Mouse (Mus musculus): ENCODE measurements at regions not wholly inside any gene's neighbourhood (a gene's known extent, or its start where the extent isn't known, plus 50 kb on each side); places are given as distances from the start of the nearest gene placed in this dataset.

DNA sequence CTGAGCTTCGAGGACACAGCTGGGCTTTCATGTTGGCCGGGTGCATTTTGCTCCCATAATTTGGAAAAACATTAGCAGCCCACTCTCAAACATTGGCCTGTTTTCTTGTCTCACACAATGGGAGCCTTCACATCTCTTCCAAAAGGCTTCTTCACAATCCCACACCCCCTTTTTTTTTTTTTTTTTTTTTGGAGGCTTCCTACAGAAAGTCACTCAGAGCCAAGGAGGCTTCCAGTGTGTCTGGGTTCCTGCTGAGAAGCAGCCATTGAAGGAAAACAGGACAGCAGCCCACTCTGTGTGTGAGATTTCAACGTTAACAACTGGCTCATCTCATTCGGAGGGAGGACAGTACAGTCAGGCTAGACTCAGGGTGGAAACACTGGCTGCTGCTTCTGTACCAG lies 120.8 kb upstream of the Gm17728 start:
- Histone ChIP-seq H3K27ac (replicated peaks; ENCODE audit: low read depth, low read length) (no peak overlapping the region), H3K4me3 (ENCODE audit: low read depth, low read length) (no peak overlapping the region), H3K9me3 (ENCODE audit: control insufficient read depth, low read length) (no peaks in the 10 kb centered on the region), H3K9ac (ENCODE audit: low read length) (no peak overlapping the region), H3K4me2 (ENCODE audit: low read depth, severe bottlenecking) (no peak overlapping the region), H3K36me3 (ENCODE audit: control insufficient read depth, insufficient read depth, low read length) (no peaks in the 10 kb centered on the region), H3K4me1 (ENCODE audit: control insufficient read depth, insufficient read depth, low read length) (no peaks in the 10 kb centered on the region), H3K27me3 (ENCODE audit: control insufficient read depth, insufficient read depth, low read length) (no peaks in the 10 kb centered on the region)
- no peak for ATAC-seq (ENCODE audit: insufficient number of reproducible peaks, low FRiP score, low TSS enrichment, low read depth)
- DNase-seq (ENCODE audit: low spot score): no peak
- 65% methylated on average over 4 of the region's 4 CpGs for whole genome bisulfite sequencing

DNA sequence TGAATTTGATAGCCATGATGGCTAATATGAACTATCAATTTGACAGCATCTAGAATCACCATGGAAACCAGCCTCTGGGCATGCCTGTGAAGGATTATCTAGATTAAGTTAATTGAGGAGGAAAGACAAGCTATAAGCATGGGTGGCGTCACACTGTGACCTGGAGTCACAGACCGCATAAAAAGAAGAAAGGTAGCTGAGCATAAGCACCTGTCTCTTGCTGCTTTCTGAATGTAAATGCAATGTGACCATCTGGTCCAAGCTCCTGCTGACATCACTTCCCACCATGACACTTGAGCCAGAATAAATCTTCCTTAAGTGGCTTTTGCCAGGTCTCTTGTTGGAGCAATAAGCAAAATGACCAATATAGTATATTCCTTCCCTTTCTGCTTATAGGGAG lies 113.4 kb upstream of the Gm17728 start:
- H3K27me3 ChIP-seq (ENCODE audit: control insufficient read depth, insufficient read depth, low read length): no peaks in the 10 kb centered on the region
- H3K9ac ChIP-seq (ENCODE audit: low read length): no peak overlapping the region
- H3K9me3 ChIP-seq (ENCODE audit: control insufficient read depth, low read length): no peaks in the 10 kb centered on the region
- H3K27ac ChIP-seq (replicated peaks; ENCODE audit: low read depth, low read length): no peak overlapping the region
- no peak overlapping the region for H3K4me2 ChIP-seq (ENCODE audit: low read depth, severe bottlenecking)
- no peaks in the 10 kb centered on the region for H3K4me1 ChIP-seq (ENCODE audit: control insufficient read depth, insufficient read depth, low read length)
- H3K4me3 ChIP-seq (ENCODE audit: low read depth, low read length): no peak overlapping the region
- ATAC-seq (ENCODE audit: insufficient number of reproducible peaks, low FRiP score, low TSS enrichment, low read depth): no peak
- H3K36me3 ChIP-seq (ENCODE audit: control insufficient read depth, insufficient read depth, low read length): no peaks in the 10 kb centered on the region
- 60% methylated on average over 2 of the region's 2 CpGs for WGBS
- DNase-seq (ENCODE audit: low spot score): no peak

DNA sequence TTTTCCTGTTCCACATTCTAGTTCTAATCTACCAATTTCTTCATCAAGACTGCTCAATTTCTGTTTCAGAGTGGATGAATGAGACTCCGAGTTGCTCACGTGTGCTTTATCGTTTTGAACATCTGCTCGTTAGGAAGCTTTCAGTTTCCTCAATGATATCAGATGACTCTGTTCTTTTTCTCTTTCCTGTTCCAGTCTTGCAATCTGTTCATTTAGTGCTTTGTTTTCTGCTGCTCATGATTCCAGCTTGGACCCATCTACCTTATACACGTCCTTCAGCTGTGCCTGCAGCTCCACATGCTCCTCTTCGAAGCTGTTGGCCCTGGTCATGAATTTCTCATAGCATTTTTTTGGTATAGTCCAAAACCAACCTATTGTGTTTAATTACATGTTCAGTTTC lies 99.1 kb upstream of the Gm17728 start:
- H3K4me3 ChIP-seq (ENCODE audit: low read depth, low read length): no peak overlapping the region
- DNase-seq (ENCODE audit: low spot score) (no peak), ATAC-seq (ENCODE audit: insufficient number of reproducible peaks, low FRiP score, low TSS enrichment, low read depth) (no peak)
- H3K9me3 ChIP-seq (ENCODE audit: control insufficient read depth, low read length): no peaks in the 10 kb centered on the region
- H3K4me2 ChIP-seq (ENCODE audit: low read depth, severe bottlenecking): no peak overlapping the region
- H3K4me1 ChIP-seq (ENCODE audit: control insufficient read depth, insufficient read depth, low read length): no peaks in the 10 kb centered on the region
- WGBS: 78% methylated on average over 6 of the region's 6 CpGs
- H3K9ac ChIP-seq (ENCODE audit: low read length): no peak overlapping the region
- H3K27ac ChIP-seq (replicated peaks; ENCODE audit: low read depth, low read length): no peak overlapping the region
- no peaks in the 10 kb centered on the region for H3K36me3 ChIP-seq (ENCODE audit: control insufficient read depth, insufficient read depth, low read length)
- no peaks in the 10 kb centered on the region for H3K27me3 ChIP-seq (ENCODE audit: control insufficient read depth, insufficient read depth, low read length)

DNA sequence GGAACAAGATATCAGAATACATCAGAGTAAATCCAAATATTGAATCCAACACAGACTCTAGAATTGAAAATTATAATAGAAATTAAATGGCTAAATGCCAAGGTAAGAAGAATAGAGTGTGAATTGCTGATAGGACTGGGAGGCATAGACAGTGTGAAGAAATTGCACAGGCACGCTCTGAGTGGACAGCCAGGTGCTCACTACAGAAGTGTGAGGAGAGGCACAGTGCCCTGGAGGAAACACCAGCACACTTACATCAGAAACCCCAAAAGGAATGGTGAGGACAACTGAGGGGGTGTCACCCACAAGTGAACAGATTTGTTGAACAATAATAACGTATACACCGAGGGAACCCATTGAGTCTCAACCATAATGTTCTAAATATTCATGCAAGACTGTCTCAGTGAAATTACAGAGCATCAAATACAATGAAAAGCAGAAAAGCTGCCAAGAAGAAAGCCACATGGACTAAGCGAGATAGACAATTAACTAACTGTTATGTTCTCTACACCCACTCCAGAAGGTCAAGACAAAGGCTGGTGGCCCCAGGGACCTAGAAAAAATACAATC lies 92.9 kb upstream of the Gm17728 start:
- no peak overlapping the region for H3K27ac ChIP-seq (replicated peaks; ENCODE audit: low read depth, low read length)
- 85% methylated on average over 4 of the region's 4 CpGs for WGBS
- no peaks in the 10 kb centered on the region for H3K27me3 ChIP-seq (ENCODE audit: control insufficient read depth, insufficient read depth, low read length)
- ATAC-seq (ENCODE audit: insufficient number of reproducible peaks, low FRiP score, low TSS enrichment, low read depth) (no peak), DNase-seq (ENCODE audit: low spot score) (no peak)
- H3K4me2 ChIP-seq (ENCODE audit: low read depth, severe bottlenecking): no peak overlapping the region
- H3K4me3 ChIP-seq (ENCODE audit: low read depth, low read length): no peak overlapping the region
- no peaks in the 10 kb centered on the region for H3K9me3 ChIP-seq (ENCODE audit: control insufficient read depth, low read length)
- no peaks in the 10 kb centered on the region for H3K36me3 ChIP-seq (ENCODE audit: control insufficient read depth, insufficient read depth, low read length)
- H3K9ac ChIP-seq (ENCODE audit: low read length): no peak overlapping the region
- no peaks in the 10 kb centered on the region for H3K4me1 ChIP-seq (ENCODE audit: control insufficient read depth, insufficient read depth, low read length)

DNA sequence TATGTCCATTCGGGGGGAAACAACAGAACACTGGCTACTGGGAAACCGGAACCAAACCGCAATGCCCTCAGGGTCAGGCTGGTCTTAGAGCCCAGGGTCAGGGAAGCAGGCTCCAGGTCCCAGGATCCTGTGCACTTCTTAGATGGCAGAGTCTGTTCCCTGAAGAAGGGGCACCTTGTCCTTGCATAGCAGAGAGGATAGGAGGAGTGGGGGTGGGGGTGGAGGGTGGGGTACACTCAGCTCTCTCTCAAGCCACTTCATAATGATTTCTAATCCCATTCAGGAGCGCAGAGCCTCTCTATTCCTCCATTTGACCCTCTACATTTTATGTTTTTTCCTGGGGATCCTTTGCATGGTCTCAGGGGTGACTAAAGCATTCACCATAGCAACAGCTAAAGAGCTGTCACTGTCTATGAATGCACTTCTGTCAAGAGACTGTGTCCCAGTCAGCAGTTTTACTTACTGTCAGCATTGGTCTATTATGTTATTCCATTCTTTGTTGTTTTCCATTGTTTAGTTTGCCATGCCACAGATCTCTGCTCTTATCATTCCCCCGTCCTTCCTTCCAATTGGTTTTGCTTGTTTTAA lies 64.2 kb upstream of the Gm17728 start:
- DNase-seq (ENCODE audit: low spot score): no peak
- no peak overlapping the region for H3K9ac ChIP-seq (ENCODE audit: low read length)
- H3K27ac ChIP-seq (replicated peaks; ENCODE audit: low read depth, low read length): no peak overlapping the region
- WGBS: 94% methylated on average over 5 of the region's 5 CpGs
- no peaks in the 10 kb centered on the region for H3K9me3 ChIP-seq (ENCODE audit: control insufficient read depth, low read length)
- H3K4me3 ChIP-seq (ENCODE audit: low read depth, low read length): no peak overlapping the region
- H3K4me1 ChIP-seq (ENCODE audit: control insufficient read depth, insufficient read depth, low read length): no peaks in the 10 kb centered on the region
- H3K4me2 ChIP-seq (ENCODE audit: low read depth, severe bottlenecking): no peak overlapping the region
- ATAC-seq (ENCODE audit: insufficient number of reproducible peaks, low FRiP score, low TSS enrichment, low read depth): no peak
- no peaks in the 10 kb centered on the region for H3K27me3 ChIP-seq (ENCODE audit: control insufficient read depth, insufficient read depth, low read length)
- H3K36me3 ChIP-seq (ENCODE audit: control insufficient read depth, insufficient read depth, low read length): no peaks in the 10 kb centered on the region
